Mouse (Mus musculus): ENCODE measurements around the gene Eif2d.

GRCm38 (mm10) chr1:131212956-131213355 lies 60.0 kb downstream of the Eif2d start:
- TF ChIP-seq POLR2A (IDR thresholded peaks at IDR 0.05; ENCODE audit: insufficient read length, low read depth), result no peak
- no peak for TF ChIP-seq POLR2AphosphoS2 (IDR thresholded peaks at IDR 0.05; ENCODE audit: insufficient read length, low read depth)
- no peak for TF ChIP-seq MAX (IDR thresholded peaks at IDR 0.05; ENCODE audit: low read depth)
- no peak for TF ChIP-seq E2F4 (IDR thresholded peaks at IDR 0.05; ENCODE audit: insufficient read depth)
- TF ChIP-seq USF1 (IDR thresholded peaks at IDR 0.05; ENCODE audit: low read depth), result no peak
- TF ChIP-seq REST (IDR thresholded peaks at IDR 0.05; ENCODE audit: insufficient read depth, insufficient read length), result no peak
- no peak for TF ChIP-seq CEBPB (IDR thresholded peaks at IDR 0.05; ENCODE audit: insufficient read depth, poor library complexity, severe bottlenecking)
- no peak for TF ChIP-seq SRF (IDR thresholded peaks at IDR 0.05; ENCODE audit: control insufficient read depth, insufficient read length, low read depth)
- no peak for TF ChIP-seq TCF12 (IDR thresholded peaks at IDR 0.05; ENCODE audit: insufficient read depth, poor library complexity, severe bottlenecking)

Data from myocyte (in vitro differentiated cells).